Mouse (Mus musculus): Measurements from ENCODE around the gene Zfp949.
A peak's percentile ranks its signal among the peaks of the same experiment; 100 is the strongest.
"Not testable (repeated sequence)": the region's sequence is repeated elsewhere in the genome, so short reads cannot be mapped to it uniquely, and the experiment has no call there.

The Zfp949 gene

DNA sequence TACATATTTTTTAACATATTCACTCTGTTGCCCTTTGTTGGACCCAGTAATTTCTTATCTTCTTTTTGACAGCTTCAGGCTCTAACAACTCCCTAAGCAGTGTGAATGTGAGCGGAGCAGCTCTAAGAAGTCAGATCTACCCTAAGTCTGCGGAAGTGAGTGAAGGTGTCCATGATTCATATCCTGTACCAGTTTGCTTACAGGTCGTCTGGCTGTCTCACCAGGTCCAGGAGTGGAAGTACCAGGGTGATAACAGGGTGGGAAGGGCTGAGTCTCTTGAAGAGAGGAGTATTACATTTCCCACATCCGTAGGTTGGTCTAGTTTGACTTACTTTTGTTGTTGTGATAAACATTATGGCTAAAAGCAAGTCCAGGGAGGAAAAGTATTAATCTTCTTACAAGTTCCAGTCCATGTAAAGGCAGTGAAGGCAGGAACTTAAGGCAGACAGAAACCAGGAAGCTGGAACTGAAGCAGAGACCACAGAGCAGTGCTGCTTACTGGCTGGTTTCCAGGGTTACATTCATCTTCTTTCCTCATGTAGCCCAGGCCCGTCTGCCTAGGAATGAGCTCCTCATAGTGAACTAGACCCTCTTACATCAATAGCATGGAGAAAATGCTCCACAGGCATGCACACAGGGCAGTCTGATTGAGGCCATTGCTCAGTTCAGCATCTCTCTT lies 8.1 kb upstream of the Zfp949 start:
- no peak for DNase-seq (ENCODE audit: low read depth, low spot score)

DNA sequence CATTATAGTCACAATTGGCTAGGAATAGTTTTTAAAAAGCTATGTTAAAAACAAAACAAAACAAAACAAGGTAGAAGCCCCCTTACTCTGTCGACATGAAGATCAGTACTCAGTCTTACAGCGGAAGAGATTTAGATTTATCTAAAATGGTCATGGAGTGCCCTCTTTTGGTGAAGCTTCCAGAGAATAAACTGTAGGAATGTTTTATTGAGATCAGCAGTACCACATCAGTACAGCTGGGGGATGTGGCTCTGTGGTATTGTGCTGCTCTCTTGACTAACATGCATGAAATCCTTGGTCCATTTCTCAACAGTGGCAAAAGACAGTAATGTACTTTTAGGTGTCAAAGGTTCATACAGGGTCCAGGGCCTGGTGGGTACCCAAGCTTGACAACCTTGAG lies 5.0 kb upstream of the Zfp949 start:
- DNase-seq (ENCODE audit: low read depth, low spot score) = peak; percentile 55

DNA sequence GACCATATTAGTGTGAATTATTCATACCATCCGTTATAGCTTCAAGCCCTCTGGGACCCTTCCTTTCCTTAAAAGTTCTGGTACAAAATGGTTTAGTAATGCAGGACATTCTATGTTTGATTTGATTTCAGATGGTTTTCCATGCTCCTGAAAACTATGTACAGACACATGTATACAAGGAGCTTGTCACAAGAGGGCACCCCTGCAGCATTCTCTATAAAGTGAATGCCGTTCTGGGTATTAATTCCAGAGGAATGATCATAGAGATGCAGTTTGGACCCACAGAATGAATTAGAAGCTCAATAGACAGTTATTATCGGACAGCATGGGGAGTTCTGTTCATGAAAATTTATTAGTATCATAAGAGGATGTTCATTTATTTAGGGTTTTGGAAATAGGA lies 2.3 kb upstream of the Zfp949 start:
- DNase-seq (ENCODE audit: low read depth, low spot score) = no peak

DNA sequence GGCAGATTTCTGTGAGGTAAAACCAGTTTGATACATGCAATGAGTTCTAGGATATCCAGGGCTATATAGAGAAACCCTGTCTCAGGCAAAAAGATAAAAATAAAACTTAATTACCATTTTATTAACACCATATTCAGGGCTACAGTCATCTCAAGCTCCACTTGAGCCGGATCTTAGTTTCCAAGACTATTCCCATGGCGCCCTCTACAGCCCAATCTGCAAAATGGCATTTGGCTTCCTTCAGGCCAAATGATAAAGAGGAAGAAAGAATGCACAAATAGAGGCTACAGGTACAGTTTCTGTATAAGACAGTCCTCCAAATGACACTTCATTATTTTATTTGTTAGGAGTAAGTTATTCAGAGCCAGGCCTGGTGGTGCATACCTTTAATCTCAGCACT lies 1.7 kb upstream of the Zfp949 start:
- peak; percentile 84 for DNase-seq (ENCODE audit: low read depth, low spot score)

DNA sequence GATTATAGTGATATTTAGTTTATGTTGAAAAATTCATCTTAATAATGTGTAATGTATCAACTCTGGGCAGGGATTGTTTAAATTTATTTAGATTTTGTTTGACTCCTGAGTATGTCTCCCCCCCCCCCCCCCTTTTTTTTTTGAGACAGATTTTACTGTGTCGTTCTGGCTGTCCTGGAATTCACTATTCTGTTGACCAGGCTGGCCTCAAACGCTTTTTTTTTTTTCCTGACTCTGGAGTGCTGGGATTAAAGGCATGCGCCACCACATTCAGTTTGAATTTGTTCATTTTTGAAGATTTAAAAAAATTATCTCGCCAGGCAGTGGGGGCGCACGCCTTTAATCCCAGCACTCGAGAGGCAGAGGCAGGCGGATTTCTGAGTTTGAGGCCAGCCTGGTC lies 1.2 kb upstream of the Zfp949 start:
- no peak for DNase-seq (ENCODE audit: low read depth, low spot score)

GRCm38 (mm10) chr9:88547270-88547669 lies 550 bp upstream of the Zfp949 start:
- DNase-seq (ENCODE audit: low read depth, low spot score) = peak; percentile 89

GRCm38 (mm10) chr9:88548614-88548945 lies 760 bp downstream of the Zfp949 start:
- no peak for DNase-seq (ENCODE audit: low read depth, low spot score)

- DNase-seq (ENCODE audit: low read depth, low spot score) = no peak
Observed at GRCm38 (mm10) chr9:88553071-88553470, 5.3 kb downstream of the Zfp949 start.

DNA sequence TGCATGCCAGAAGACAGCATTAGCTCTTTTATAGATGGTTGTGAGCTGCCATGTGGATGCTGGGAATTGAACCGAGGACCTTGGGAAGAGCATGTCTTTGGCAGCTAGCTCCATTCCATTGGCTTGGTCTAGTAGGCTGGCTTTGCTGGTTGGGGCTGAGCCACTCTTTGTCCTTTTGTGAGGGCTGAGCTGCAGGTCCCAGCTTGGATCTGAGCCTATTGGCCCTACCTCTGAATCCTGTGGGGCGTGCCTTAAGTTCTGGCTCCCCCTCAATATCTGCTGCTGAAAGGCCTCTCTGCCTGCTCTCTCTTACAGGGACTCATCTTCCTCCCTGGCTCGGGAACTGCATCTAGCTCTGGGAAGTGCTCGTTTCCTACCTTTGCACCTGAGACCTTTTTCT lies 10.3 kb downstream of the Zfp949 start:
- no peak for DNase-seq (ENCODE audit: low read depth, low spot score)

GRCm38 (mm10) chr9:88561476-88561875 lies 13.7 kb downstream of the Zfp949 start:
- peak; percentile 21 for DNase-seq (ENCODE audit: low read depth, low spot score)

- DNase-seq (ENCODE audit: low read depth, low spot score) = not testable (repeated sequence)
Observed at GRCm38 (mm10) chr9:88570471-88570870, 22.7 kb downstream of the Zfp949 start.

DNA sequence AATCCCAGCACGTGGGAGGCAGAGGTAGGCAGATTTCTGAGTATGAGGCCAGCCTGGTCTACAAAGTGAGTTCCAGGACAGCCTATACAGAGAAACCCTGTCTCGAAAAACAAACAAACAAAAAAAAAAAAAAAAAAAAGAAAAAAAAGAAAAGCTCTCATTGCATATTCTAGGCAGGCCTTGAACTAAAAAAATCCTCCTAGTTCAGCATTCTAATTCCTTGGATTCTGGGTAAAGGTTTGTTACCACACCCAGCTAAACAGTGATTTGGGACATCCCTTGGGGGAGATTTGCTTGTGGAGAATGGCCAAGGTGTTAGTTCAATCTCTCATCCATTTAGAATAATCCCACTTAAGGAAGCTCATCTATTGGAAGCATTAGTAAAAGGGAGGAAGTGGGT lies 32.8 kb downstream of the Zfp949 start, which contains the start of gene Trim43a:
Trim43a (plus strand) TSS at position 301 of the 400 bp plus-strand sequence.
- DNase-seq (ENCODE audit: low read depth, low spot score) = not testable (repeated sequence)

DNA sequence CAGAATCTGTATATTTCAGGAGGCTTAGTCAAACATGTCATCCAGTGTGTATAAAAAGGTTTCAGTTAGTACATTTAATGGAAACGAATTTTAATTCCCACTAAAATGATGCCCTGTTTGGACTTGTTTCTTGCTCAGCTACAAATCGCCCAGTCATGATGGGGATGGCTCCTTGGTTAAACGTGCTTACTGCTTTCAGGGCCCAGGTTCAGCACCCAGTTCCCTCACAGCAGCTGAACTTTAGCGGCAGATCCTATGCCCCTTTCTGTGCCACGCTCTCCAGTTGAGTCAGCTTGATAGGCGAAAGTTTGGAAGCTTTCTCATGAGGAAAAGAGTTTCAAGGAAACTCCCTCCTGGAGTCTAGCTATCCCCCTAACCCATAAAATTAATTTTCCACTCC lies 45.9 kb downstream of the Zfp949 start:
- not testable (repeated sequence) for DNase-seq (ENCODE audit: low read depth, low spot score)

DNA sequence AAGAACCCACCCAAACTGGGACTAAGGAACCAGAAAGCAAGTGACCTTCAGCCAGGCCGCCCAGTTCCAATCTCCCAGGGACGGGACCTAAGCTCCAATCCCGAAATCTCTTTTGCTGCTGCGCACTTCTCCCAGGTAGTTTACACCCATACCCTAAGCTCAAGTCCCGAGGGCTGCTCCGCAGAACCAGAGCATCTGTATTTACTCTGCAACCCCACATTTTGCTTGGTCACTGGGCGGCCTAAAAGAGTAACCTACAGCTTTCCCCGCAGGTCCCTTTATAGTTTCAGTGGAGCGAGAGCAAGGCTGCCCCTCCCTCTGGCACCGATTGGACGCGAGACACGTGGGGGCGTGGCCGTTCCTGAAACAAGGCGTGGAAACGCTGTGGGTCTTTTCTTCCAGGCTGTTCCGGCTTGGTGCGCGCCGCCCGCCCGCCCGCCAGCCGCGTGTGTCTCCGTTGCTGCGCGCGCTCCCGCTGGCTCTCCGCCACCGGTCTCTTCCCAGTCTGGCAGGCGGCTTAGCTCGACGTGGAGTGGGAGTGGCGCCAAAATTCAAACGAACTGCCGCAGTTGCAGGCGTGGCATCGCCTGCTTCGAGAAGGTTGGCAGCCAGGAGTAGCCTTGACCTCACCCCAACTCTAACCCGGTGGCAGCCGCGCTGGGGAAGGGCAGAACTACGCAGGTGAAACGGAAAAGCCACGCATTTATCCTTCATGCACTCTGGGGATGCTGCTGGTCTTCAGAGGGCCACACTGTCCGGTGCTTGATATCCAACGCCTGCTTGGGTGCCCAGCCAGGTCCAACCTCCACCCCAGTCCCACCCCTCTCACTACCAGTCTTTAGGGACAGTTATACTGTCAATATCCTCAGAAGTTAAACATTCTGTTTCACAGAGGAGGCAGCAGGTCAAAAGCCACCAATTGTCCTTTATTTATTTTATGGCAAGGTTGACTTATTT lies 51.7 kb downstream of the Zfp949 start:
- peak; percentile 95 for DNase-seq (ENCODE audit: low read depth, low spot score)
